Mouse (Mus musculus): ENCODE results near the gene Wdr59. TPM values are rescaled to one million over a fixed set of nuclear protein-coding genes. Genes with fewer than 3 reads are reported as not detected.

The Wdr59 gene
- total and polyA plus RNA-seq, 3 experiments, result 3.3 to 10.5 (median 6.7) TPM

GRCm38 (mm10) chr8:111493176-111493575 is 28.7 kb downstream of the Wdr59 start:
- Histone ChIP-seq H3K4me3 (ENCODE audit: low read depth, low read length) (no peak overlapping the region), H3K4me1 (ENCODE audit: insufficient read depth, low read depth, low read length) (no peaks in the 10 kb centered on the region), H3K36me3 (replicated peaks) (peaks cover 74% of the 10 kb centered on the region), H3K9me3 (replicated peaks) (no peaks in the 10 kb centered on the region), H3K27me3 (ENCODE audit: insufficient read depth, low read length) (no peaks in the 10 kb centered on the region)
- TF ChIP-seq GATA1 (IDR thresholded peaks at IDR 0.05; ENCODE audit: borderline replicate concordance, low read length) (no peak), GATA2 (IDR thresholded peaks at IDR 0.05; ENCODE audit: borderline replicate concordance, low read depth, low read length) (no peak), CTCF (IDR thresholded peaks at IDR 0.05; ENCODE audit: low read depth, low read length) (no peak), TAL1 (conservative IDR thresholded peaks at IDR 0.05; ENCODE audit: low read depth, low read length) (no peak), POLR2AphosphoS5 (IDR thresholded peaks at IDR 0.05; ENCODE audit: insufficient replicate concordance, low read depth, low read length) (no peak)
- DNase-seq (ENCODE audit: low spot score) (no peak), ATAC-seq (ENCODE audit: extremely low read depth, insufficient number of reproducible peaks, low FRiP score, poor library complexity, severe bottlenecking) (no peak)

- DNase-seq (ENCODE audit: low spot score) (no peak), ATAC-seq (ENCODE audit: extremely low read depth, insufficient number of reproducible peaks, low FRiP score, poor library complexity, severe bottlenecking) (no peak)
- Histone ChIP-seq H3K4me1 (ENCODE audit: insufficient read depth, low read depth, low read length) (no peaks in the 10 kb centered on the region), H3K36me3 (replicated peaks) (peaks cover 70% of the 10 kb centered on the region), H3K4me3 (ENCODE audit: low read depth, low read length) (no peak overlapping the region), H3K9me3 (replicated peaks) (no peaks in the 10 kb centered on the region), H3K27me3 (ENCODE audit: insufficient read depth, low read length) (no peaks in the 10 kb centered on the region)
- TF ChIP-seq CTCF (IDR thresholded peaks at IDR 0.05; ENCODE audit: low read depth, low read length) (no peak), POLR2AphosphoS5 (IDR thresholded peaks at IDR 0.05; ENCODE audit: insufficient replicate concordance, low read depth, low read length) (no peak), GATA1 (IDR thresholded peaks at IDR 0.05; ENCODE audit: borderline replicate concordance, low read length) (no peak), TAL1 (conservative IDR thresholded peaks at IDR 0.05; ENCODE audit: low read depth, low read length) (no peak), GATA2 (IDR thresholded peaks at IDR 0.05; ENCODE audit: borderline replicate concordance, low read depth, low read length) (no peak)
Measured at GRCm38 (mm10) chr8:111492508-111492907, 29.4 kb downstream of the Wdr59 start.

- Histone ChIP-seq H3K9me3 (replicated peaks) (no peaks in the 10 kb centered on the region), H3K4me1 (ENCODE audit: insufficient read depth, low read depth, low read length) (no peaks in the 10 kb centered on the region), H3K4me3 (ENCODE audit: low read depth, low read length) (no peak overlapping the region), H3K36me3 (replicated peaks) (peaks cover 67% of the 10 kb centered on the region), H3K27me3 (ENCODE audit: insufficient read depth, low read length) (no peaks in the 10 kb centered on the region)
- no peak for DNase-seq (ENCODE audit: low spot score)
- no peak for TF ChIP-seq TAL1 (conservative IDR thresholded peaks at IDR 0.05; ENCODE audit: low read depth, low read length)
- ATAC-seq (ENCODE audit: extremely low read depth, insufficient number of reproducible peaks, low FRiP score, poor library complexity, severe bottlenecking), result no peak
Measured at GRCm38 (mm10) chr8:111491191-111491590, 30.7 kb downstream of the Wdr59 start.

GRCm38 (mm10) chr8:111490034-111490591 is 31.8 kb downstream of the Wdr59 start:
- no peak for TF ChIP-seq POLR2AphosphoS5 (IDR thresholded peaks at IDR 0.05; ENCODE audit: insufficient replicate concordance, low read depth, low read length)
- TF ChIP-seq TAL1 (conservative IDR thresholded peaks at IDR 0.05; ENCODE audit: low read depth, low read length), result no peak
- TF ChIP-seq GATA1 (IDR thresholded peaks at IDR 0.05; ENCODE audit: borderline replicate concordance, low read length), result no peak
- TF ChIP-seq CTCF (IDR thresholded peaks at IDR 0.05; ENCODE audit: low read depth, low read length), result no peak
- no peak for TF ChIP-seq GATA2 (IDR thresholded peaks at IDR 0.05; ENCODE audit: borderline replicate concordance, low read depth, low read length)
- no peaks in the 10 kb centered on the region for H3K27me3 ChIP-seq (ENCODE audit: insufficient read depth, low read length)
- no peak overlapping the region for H3K4me3 ChIP-seq (ENCODE audit: low read depth, low read length)
- H3K36me3 ChIP-seq (replicated peaks), result peaks cover 61% of the 10 kb centered on the region
- H3K4me1 ChIP-seq (ENCODE audit: insufficient read depth, low read depth, low read length), result no peaks in the 10 kb centered on the region
- no peak for DNase-seq (ENCODE audit: low spot score)
- no peak for ATAC-seq (ENCODE audit: extremely low read depth, insufficient number of reproducible peaks, low FRiP score, poor library complexity, severe bottlenecking)
- H3K9me3 ChIP-seq (replicated peaks), result no peaks in the 10 kb centered on the region

GRCm38 (mm10) chr8:111480691-111481090 is 41.2 kb downstream of the Wdr59 start:
- Histone ChIP-seq H3K4me3 (ENCODE audit: low read depth, low read length) (no peak overlapping the region), H3K36me3 (replicated peaks) (peaks cover 78% of the 10 kb centered on the region), H3K9me3 (replicated peaks) (no peaks in the 10 kb centered on the region), H3K27me3 (ENCODE audit: insufficient read depth, low read length) (no peaks in the 10 kb centered on the region), H3K4me1 (ENCODE audit: insufficient read depth, low read depth, low read length) (no peaks in the 10 kb centered on the region)
- no peak for DNase-seq (ENCODE audit: low spot score)
- ATAC-seq (ENCODE audit: extremely low read depth, insufficient number of reproducible peaks, low FRiP score, poor library complexity, severe bottlenecking), result no peak
- TF ChIP-seq CTCF (IDR thresholded peaks at IDR 0.05; ENCODE audit: low read depth, low read length) (no peak), GATA2 (IDR thresholded peaks at IDR 0.05; ENCODE audit: borderline replicate concordance, low read depth, low read length) (no peak), GATA1 (IDR thresholded peaks at IDR 0.05; ENCODE audit: borderline replicate concordance, low read length) (no peak), POLR2AphosphoS5 (IDR thresholded peaks at IDR 0.05; ENCODE audit: insufficient replicate concordance, low read depth, low read length) (no peak), TAL1 (conservative IDR thresholded peaks at IDR 0.05; ENCODE audit: low read depth, low read length) (no peak)

GRCm38 (mm10) chr8:111477761-111478465 is 44.0 kb downstream of the Wdr59 start:
- TF ChIP-seq CTCF (IDR thresholded peaks at IDR 0.05; ENCODE audit: low read depth, low read length), result no peak
- no peak for TF ChIP-seq POLR2AphosphoS5 (IDR thresholded peaks at IDR 0.05; ENCODE audit: insufficient replicate concordance, low read depth, low read length)
- TF ChIP-seq TAL1 (conservative IDR thresholded peaks at IDR 0.05; ENCODE audit: low read depth, low read length), result no peak
- TF ChIP-seq GATA1 (IDR thresholded peaks at IDR 0.05; ENCODE audit: borderline replicate concordance, low read length), result no peak
- no peak for TF ChIP-seq GATA2 (IDR thresholded peaks at IDR 0.05; ENCODE audit: borderline replicate concordance, low read depth, low read length)
- Histone ChIP-seq H3K4me1 (ENCODE audit: insufficient read depth, low read depth, low read length) (peaks cover 4% of the 10 kb centered on the region; the same call in 1 of the 2 replicates), H3K4me3 (ENCODE audit: low read depth, low read length) (no peak overlapping the region), H3K9me3 (replicated peaks) (no peaks in the 10 kb centered on the region), H3K27me3 (ENCODE audit: insufficient read depth, low read length) (no peaks in the 10 kb centered on the region), H3K36me3 (replicated peaks) (peaks cover 75% of the 10 kb centered on the region)
- ATAC-seq (ENCODE audit: extremely low read depth, insufficient number of reproducible peaks, low FRiP score, poor library complexity, severe bottlenecking) (no peak), DNase-seq (ENCODE audit: low spot score) (no peak)

Measured in G1E (cell line).